Mouse (Mus musculus) megakaryocyte, embryonic 14.5 days (primary cell): ENCODE data around the gene Babam2. TPM values are rescaled to one million over a fixed set of nuclear protein-coding genes. Genes with fewer than 3 reads are reported as not detected.
A peak's percentile ranks its signal among the peaks of the same experiment; 100 is the strongest.

Experiments
- H3K27me3 ChIP-seq: replicated peaks from 2 replicates; pipeline ENCODE3; 2012; ENCODE audit warnings: inconsistent platforms
- H3K36me3 ChIP-seq: replicated peaks from 2 replicates; pipeline ENCODE3; 2012; ENCODE audit warnings: low read length, inconsistent platforms, mixed read lengths
- H3K4me1 ChIP-seq: 2 replicates; pipeline ENCODE4 v1.6.1; 2012; ENCODE audit warnings: inconsistent platforms
- H3K4me3 ChIP-seq: replicated peaks from 2 replicates; pipeline ENCODE3; 2012; ENCODE audit warnings: moderate library complexity, mild to moderate bottlenecking, inconsistent platforms
- H3K9me3 ChIP-seq: 2 replicates; pipeline ENCODE4 v1.6.1; 2012; ENCODE audit warnings: inconsistent platforms
- FLI1 ChIP-seq: IDR thresholded peaks from 2 replicates; pipeline ENCODE4 v1.6.1; 2012; ENCODE audit warnings: low read length, inconsistent platforms, mixed read lengths
- GATA1 ChIP-seq: IDR thresholded peaks from 3 replicates; pipeline ENCODE4 v1.6.1; 2012; ENCODE audit warnings: mixed read lengths, low read length, inconsistent platforms, borderline replicate concordance
- polyA plus RNA-seq: library from polyadenylated mRNA; stranded (reverse); fragments of >175 nt; gene quantifications from 2 replicates; pipeline ENCODE4 v1.2.3, GENCODE M21; 2012; ENCODE audit warnings: low replicate concordance; ENCODE audit not compliant: insufficient read depth

Gene Babam2
- polyA plus RNA-seq, 1 experiment = 87.2 TPM

DNA sequence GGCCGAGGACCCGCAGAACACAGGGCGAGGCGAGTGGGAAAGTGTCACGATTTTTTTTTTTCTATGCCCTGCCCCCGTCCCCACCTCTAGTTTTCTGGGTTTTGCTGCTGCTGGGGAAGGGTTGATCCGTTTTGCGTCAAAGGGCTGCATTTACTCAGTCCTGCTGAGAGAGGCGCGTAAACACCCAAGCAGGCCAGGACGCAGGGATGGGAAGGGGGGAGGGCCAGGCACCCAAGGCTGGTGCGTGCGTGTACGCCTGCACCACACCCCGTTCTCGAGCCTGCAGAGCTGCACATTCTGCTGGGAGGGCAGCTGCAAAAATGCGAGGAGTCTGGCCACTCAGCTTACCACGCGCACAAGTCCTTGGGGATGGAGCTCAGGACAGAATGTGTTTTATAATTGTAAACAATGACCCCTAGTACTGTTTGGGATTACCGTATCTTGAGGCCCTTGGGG is 436.1 kb downstream of the Babam2 start:
- Histone ChIP-seq H3K36me3 (peaks cover 2% of the 10 kb centered on the region), H3K9me3 (no peaks in the 10 kb centered on the region), H3K4me3 (peak overlapping the region; percentile 98), H3K27me3 (peaks cover 44% of the 10 kb centered on the region), H3K4me1 (peaks cover 69% of the 10 kb centered on the region)
- TF ChIP-seq FLI1 = no peak
- TF ChIP-seq GATA1 = no peak

DNA sequence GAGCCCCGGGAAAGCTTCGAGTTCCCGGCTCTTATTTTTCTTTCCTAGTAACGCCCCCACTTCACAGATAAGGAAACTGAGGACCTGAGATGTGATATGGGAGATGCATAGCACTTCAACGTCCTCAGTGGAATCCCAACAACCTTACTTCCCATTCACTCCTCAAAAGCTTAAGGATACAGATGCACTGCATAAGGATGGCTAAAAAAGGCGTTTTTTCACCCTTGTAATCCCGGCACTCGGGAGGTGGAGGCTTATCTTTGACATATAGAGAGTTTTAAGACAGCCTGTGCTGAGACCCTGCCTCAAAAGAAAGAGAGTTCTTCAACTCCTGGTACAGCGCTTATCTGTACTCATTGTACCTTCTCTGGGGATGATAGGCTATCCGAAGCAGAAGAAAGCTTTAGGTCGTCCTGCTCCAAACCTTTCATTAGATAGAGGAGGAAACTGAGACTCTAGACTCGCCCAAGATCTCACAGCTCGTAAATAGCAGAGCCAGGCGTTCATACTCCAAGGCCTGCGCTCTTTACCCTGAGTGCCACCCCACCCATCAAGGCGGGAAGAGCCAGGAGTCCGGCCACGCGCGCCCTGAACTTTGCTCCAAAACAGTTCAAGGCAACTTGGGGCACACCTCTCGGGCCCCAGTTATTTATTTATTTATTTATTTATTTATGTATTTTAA is 436.7 kb downstream of the Babam2 start:
- no peaks in the 10 kb centered on the region for H3K9me3 ChIP-seq
- H3K27me3 ChIP-seq = peaks cover 40% of the 10 kb centered on the region
- no peak for TF ChIP-seq FLI1
- no peak for TF ChIP-seq GATA1
- peak overlapping the region; percentile 98 for H3K4me3 ChIP-seq
- H3K36me3 ChIP-seq = peaks cover 5% of the 10 kb centered on the region
- peaks cover 69% of the 10 kb centered on the region for H3K4me1 ChIP-seq

Other genes starting within 250 kb of the Babam2 start
- gene Zfp512, start 245.3 kb upstream of the Babam2 start, polyA plus RNA-seq = 3.4 and 4.0 TPM in 2 replicates
- not detected in 2 replicates for gene 4930548H24Rik, start 211.9 kb upstream of the Babam2 start, polyA plus RNA-seq
- 8.9 TPM in 1 of 2 replicates, not detected in the other for gene Gpn1, start 202.9 kb upstream of the Babam2 start, polyA plus RNA-seq
- gene Slc4a1ap, start 170.7 kb upstream of the Babam2 start, polyA plus RNA-seq = 8.4 and 21.3 TPM in 2 replicates
- 6.2 and 10.4 TPM in 2 replicates for gene Supt7l, start 169.9 kb upstream of the Babam2 start, polyA plus RNA-seq
- 6.0 TPM in 1 of 2 replicates, not detected in the other for gene Mrpl33, start 100.7 kb upstream of the Babam2 start, polyA plus RNA-seq
- gene Rbks, start 57 bp upstream of the Babam2 start, polyA plus RNA-seq = 7.9 TPM in 1 of 2 replicates, not detected in the other